Mouse (Mus musculus) erythroblast, embryonic 14.5 days (primary cell): ENCODE measurements around the gene Pga5.

Experiments used
- GATA1 ChIP-seq: IDR thresholded peaks from 2 replicates; pipeline ENCODE4 v1.6.1; 2012; ENCODE audit warnings: low read length, inconsistent platforms, mixed read lengths
- TAL1 ChIP-seq: IDR thresholded peaks from 3 replicates; pipeline ENCODE4 v1.6.1; 2012; ENCODE audit warnings: low read length, inconsistent platforms, mixed read lengths

GRCm38 (mm10) chr19:10657742-10658141 is 20.1 kb downstream of the Pga5 start:
- TF ChIP-seq GATA1 (no peak), TAL1 (no peak)
